Mouse (Mus musculus): Measurements from ENCODE around the gene Rap2a.

Gene Rap2a

GRCm38 (mm10) chr14:120500021-120500560 is 21.8 kb downstream of the Rap2a start:
- DNase-seq = peak; percentile 40 to 52

GRCm38 (mm10) chr14:120500791-120501190 is 22.5 kb downstream of the Rap2a start:
- DNase-seq = no peak

DNA sequence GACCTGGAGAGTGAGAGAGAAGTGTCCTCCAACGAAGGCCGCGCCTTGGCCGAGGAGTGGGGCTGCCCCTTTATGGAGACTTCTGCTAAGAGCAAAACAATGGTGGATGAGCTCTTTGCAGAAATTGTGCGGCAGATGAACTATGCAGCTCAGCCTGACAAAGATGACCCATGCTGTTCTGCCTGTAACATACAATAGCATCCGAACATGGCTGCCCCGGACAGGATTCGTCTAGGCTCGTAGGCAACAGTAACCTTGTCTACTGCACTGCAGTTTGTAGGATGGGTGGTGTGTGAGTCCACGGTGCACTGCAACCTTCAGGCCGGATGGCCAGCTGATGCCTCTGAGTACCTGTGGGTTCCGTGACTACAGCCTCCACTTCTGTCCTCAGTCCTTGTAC is 25.4 kb downstream of the Rap2a start:
- no peak for DNase-seq

- DNase-seq = no peak
Observed at GRCm38 (mm10) chr14:120504423-120504822, 26.2 kb downstream of the Rap2a start.

- no peak for DNase-seq
Observed at GRCm38 (mm10) chr14:120504928-120505461, 26.8 kb downstream of the Rap2a start.

DNA sequence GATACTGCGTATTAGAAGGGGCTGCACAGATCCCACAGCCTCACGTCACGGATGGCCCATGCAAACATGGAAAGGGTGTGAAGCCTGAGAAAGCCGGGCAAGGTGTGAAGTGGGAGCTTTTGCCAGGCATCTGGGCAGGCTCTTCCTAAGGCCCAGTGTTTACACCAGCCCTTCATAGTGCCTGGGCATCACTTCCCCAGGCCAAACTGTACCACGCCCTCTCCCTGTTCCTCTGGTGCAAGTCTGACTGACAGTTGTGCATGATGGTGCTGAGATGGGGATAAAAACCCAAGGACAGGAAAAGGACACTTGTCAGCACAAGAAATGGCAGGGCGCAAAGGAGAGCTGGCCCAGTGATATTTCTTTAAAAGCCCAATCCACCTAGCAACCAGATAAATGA is 27.7 kb downstream of the Rap2a start:
- DNase-seq = no peak

- no peak for DNase-seq
Observed at GRCm38 (mm10) chr14:120507516-120507915, 29.3 kb downstream of the Rap2a start.

DNA sequence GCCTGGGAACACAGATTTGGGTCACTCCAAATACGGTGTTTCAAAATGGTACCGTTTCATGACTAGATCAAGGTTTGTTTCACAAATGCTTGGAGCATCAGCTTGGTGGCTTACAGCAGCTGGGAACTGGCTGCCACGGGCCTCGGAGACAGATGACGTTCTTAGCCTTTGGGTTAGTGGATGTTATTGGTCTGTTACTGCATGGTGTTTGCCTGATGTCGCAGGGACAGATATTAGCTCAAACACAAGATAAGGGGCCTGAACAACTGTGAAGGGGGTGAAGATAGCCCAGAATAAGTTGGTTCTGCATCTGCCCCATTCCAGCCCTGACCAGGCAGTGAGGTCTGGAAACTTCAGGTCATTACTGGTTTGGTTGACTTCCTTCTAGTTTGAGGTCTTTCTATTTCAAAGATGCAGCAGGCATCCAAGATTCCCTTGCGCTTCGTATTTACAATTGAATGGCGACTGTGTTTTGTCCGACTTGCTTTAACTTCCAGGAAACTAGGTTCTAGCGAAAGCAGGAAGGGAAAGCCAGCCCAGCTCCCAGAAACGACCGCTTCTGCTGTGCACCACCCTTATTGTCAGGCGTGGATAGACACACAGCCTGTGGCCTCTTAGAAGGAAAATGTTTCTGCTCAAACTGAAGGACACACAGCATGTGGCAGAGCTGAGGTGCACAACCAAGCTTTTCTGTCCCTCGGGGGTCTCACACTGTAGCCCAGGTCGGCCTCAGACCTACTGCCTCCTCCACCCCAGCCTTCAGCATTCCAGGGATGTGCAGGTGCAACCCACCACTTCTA is 30.5 kb downstream of the Rap2a start:
- no peak for DNase-seq

- DNase-seq = no peak
Observed at GRCm38 (mm10) chr14:120509366-120509640, 31.1 kb downstream of the Rap2a start.

DNA sequence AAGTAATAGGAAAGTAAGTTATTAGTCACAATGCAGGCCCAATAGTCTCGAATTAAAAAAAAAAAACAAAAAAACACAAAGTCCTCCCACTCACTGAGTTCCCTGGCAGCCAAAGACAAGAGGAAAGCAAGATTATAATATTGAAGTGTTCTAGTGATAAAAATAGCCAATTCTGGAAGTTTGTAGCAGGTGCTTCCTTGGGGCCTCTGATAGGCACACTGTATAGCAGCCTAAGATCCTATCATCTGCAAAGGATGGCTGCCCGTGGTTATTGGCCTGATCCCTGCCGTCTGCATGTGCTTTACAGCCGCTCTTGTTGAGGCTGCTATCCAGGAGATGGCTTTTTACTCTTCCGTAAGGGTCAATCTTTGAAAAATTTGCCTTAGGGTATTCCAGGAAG is 33.6 kb downstream of the Rap2a start:
- no peak for DNase-seq

- DNase-seq = no peak
Observed at GRCm38 (mm10) chr14:120514821-120515271, 36.6 kb downstream of the Rap2a start.

DNA sequence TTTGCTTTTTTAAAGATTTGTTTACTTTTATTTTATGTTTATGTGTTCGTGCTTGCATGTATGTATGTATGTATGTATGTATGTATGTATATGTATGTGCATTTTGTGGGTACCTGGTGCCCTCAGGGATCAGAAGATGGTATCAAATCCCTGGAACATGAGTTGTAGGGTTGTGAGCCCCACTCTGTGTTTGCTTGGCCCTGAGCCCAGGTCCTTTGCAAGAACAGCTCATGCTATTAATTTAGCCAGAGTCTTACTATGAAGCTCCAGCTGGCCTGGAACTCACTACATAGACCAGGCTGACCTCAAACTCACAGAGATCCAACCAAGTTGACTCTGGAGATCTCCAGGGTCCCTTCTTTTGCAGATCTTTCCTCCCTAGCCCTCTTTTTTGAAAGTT is 37.1 kb downstream of the Rap2a start:
- no peak for DNase-seq

- DNase-seq = no peak
Observed at GRCm38 (mm10) chr14:120518706-120519105, 40.5 kb downstream of the Rap2a start.

DNA sequence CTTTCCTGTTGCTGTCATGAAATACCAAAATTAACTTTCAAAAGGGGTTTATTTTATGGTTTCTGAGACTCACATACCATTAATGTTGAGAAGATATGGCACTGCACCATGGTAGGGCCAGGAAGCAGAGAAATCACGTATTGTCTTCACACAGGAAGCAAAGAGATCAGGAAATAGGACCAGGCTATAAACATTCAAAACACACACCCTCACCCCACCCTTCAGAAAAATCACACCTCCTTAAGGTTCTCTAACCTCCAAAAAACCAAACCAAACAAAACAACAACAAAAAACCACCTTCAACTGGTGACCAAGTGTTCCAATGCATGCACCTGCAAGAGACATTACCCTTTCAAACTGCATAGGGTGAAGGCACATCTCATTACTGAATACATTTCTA is 41.7 kb downstream of the Rap2a start:
- DNase-seq = no peak

DNA sequence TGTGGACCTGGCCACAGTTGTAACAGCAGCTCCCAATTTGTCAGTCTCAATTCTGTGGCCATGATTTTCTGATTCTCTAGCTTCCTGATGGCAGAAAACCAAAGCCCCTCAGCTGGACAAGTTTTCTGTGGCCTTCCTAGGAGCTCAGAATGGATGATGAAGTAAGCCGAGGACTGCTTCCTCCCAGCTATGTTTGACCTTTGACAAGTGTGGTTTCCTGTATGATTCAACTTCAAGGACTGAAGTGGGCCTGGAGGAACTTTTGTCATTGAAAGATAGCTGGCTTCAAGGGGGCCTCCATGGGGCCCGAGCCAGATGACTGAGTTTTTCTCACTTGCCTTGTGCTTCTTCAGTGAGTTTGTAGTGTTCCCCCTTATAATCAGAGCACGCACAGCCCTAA is 42.6 kb downstream of the Rap2a start:
- no peak for DNase-seq

- DNase-seq = no peak
Observed at GRCm38 (mm10) chr14:120523296-120523695, 45.1 kb downstream of the Rap2a start.

DNA sequence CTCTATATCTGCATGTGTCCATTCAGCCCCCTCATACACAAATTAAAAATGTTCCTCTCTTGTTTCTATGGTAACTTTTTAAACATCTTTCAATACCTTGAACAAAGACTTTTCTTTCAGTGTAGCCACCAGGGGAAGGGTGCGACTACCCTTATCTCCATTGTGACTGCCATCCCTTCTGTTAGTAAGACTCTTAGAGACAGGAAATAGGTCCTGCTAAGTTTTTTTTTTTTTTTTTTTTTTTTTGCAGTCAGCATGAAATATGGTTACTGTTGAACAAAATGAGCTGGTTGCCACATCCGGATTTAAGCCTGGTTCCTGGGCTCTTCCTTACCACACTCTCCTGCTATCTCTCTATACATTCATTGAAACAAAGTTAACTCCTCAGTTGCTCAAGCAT is 47.4 kb downstream of the Rap2a start:
- DNase-seq = no peak

- no peak for DNase-seq
Observed at GRCm38 (mm10) chr14:120533301-120533700, 55.1 kb downstream of the Rap2a start.

GRCm38 (mm10) chr14:120534841-120535271 is 56.6 kb downstream of the Rap2a start:
- no peak for DNase-seq

- DNase-seq = no peak
Observed at GRCm38 (mm10) chr14:120535446-120535845, 57.2 kb downstream of the Rap2a start.

DNA sequence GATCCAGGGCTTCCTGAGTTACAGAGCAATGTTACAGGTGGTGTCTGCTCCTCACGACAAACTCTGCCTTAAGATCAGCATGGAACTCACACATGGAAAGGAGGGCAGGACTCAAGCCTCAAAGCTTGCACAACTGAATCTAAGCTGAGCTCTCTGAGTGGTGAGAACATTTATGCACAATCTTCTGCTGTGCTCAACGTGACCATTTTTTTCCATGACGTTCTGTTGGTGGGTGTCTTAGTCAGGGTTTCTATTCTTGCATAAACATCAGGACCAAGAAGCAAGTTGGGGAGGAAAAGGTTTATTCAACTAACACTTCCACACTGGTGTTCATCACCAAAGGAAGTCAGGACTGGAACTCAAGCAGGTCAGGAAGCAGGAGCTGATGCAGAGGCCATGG is 57.7 kb downstream of the Rap2a start:
- DNase-seq = no peak

DNA sequence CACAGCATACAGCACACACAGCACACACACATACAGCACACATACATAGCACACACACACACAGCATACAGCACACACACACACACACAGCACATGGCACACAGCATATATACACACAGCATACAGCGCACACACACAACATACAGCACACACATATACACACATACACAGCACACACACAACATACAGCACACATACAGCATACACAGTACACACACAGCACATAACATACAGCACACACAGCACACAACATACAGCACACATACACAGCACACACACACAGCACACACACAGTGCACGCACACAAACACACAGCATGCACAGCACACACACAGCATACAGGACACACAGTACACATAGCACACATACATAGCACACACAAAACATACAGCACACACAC is 60.9 kb downstream of the Rap2a start:
- DNase-seq = no peak

- no peak for DNase-seq
Observed at GRCm38 (mm10) chr14:120539626-120540025, 61.4 kb downstream of the Rap2a start.

GRCm38 (mm10) chr14:120542445-120542844 is 64.2 kb downstream of the Rap2a start:
- no peak for DNase-seq

DNA sequence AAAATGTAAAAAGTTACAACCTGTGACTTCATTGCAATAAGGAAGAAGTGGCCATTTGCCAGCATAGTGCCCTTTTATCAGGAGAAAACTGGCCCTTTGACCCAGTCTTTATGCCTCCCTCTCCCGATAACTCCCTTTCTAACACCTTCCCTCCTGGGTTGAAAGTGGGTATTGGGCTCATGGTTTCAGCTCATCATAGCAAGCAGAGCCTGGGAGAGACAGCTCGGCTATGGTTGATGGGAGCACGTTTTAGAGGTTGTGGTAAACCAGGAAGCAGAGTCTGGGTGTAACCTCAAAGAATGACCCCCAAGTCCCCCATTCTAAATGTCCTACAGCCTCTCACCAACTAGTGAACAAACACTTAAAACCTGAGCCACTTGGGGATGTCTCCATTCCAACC is 64.7 kb downstream of the Rap2a start:
- no peak for DNase-seq

All from cerebellum, adult 18-20 months (tissue).